Mouse (Mus musculus) ES-E14 (cell line): ENCODE measurements around the gene Btg1.
A peak's percentile ranks its signal among the peaks of the same experiment; 100 is the strongest.

ENCODE experiments used
- HCFC1 ChIP-seq: IDR thresholded peaks from 2 replicates; pipeline ENCODE4 v1.6.1; 2012; ENCODE audit warnings: low read length, inconsistent platforms, borderline replicate concordance; ENCODE audit not compliant: insufficient read depth
- ZC3H11A ChIP-seq: IDR thresholded peaks from 2 replicates; pipeline ENCODE4 v1.6.1; 2012; ENCODE audit warnings: low read depth, mild to moderate bottlenecking, inconsistent platforms, low read length, borderline replicate concordance
- ZNF384 ChIP-seq: IDR thresholded peaks from 2 replicates; pipeline ENCODE4 v1.6.1; 2012; ENCODE audit warnings: low read depth, low read length, inconsistent platforms

- TF ChIP-seq ZNF384 (peak; percentile 37; the same call in 1 of the 2 replicates), ZC3H11A (no peak), HCFC1 (no peak)
Measured at GRCm38 (mm10) chr10:96621361-96621945, 4.6 kb downstream of the Btg1 start.
